Mouse (Mus musculus): ENCODE data around the gene Nell2.

Gene Nell2

GRCm38 (mm10) chr15:95138709-95139409 lies 389.5 kb downstream of the Nell2 start:
- TF ChIP-seq GATA4 (IDR thresholded peaks at IDR 0.05; ENCODE audit: insufficient replicate concordance, low read length) = no peak

DNA sequence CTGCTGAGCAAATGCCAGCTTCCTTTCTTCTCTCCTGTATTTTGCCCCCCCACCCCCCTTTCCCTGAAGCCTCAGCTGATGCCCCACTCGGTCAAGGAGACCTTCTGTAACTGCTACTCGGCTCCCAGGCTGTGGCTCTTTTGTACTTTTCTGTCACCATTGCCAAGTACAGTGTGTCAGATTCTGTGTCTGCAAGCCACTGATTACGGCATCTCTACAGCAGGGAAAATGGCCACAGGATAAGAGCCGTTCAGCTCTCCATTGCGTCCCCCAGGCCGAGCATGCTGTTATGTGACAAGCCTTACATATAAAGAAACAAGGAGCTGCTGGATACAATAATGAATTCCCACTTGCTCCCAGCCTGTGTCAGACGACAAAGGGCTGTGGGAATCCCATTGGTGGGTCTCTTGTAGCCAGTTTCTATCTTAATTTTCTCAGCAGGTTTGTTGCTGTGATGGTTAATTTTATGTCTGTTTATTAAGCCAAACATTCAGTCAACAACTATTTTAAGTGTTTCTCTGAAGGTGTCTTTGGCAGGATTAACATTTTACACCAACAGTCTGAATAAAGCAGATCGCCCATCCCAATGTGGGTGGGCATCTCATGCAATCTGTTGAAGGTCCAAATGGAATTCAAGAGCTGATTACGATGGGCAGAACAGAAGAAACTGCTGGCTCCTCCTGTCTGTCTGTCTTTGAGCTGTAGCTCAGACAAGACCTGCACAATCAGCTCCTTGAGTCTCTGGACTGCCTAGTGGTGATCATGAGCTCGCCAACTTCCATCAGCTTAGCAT lies 391.1 kb downstream of the Nell2 start:
- no peak for TF ChIP-seq GATA4 (IDR thresholded peaks at IDR 0.05; ENCODE audit: insufficient replicate concordance, low read length)

DNA sequence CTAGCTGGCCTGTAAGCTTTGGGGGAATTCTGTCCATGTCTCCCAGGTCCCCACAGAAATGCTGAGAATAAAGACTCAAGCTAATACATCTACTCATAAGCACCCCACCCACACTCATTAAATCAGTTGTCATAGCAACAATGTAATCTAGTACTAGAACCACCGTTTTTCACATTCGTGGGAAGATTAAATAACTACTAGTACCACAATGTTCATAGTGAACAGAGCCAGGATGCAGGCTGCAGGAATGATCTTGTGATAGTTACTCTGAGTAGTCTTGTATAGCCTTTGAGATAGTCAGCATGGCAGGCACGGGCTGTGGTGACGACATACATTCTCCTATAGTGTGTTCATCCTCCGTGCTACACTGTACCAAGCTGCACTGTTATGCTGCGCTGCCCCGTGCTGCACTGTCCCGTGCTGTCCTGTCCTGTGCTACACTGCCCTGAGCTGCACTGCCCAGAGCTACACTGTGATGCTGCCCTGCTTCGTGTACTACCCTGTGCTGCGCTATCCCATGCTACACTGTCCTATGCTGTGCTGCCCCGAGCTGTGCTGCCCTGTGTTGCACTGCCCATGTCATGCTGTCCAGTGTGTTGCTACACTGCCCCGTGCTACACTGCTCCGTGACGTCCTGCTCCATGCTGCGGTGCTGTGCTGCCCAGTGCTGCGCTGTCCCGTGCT lies 392.3 kb downstream of the Nell2 start:
- TF ChIP-seq GATA4 (IDR thresholded peaks at IDR 0.05; ENCODE audit: insufficient replicate concordance, low read length) = no peak

- no peak for TF ChIP-seq GATA4 (IDR thresholded peaks at IDR 0.05; ENCODE audit: insufficient replicate concordance, low read length)
Measured at GRCm38 (mm10) chr15:95131401-95131800, 397.0 kb downstream of the Nell2 start.

DNA sequence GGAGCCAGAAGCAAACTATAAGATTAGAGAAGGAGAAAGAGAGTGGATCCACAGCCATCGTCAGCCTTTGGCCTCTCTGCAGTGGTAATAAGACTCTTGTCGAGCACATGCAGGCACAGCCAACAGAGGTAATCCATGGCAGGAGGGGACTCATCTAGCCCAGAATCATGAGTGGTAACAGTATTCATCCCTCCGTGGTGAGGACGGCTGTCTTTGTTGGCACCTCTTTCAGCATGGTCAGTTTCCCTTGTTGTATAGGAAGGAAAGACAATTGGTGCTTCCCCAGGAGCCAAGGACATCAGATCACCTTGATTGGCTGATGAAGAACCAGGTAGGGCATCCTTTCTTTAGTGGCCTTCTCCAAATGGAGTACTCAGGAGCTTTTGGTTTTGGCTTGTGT lies 419.7 kb downstream of the Nell2 start:
- no peak for TF ChIP-seq GATA4 (IDR thresholded peaks at IDR 0.05; ENCODE audit: insufficient replicate concordance, low read length)

DNA sequence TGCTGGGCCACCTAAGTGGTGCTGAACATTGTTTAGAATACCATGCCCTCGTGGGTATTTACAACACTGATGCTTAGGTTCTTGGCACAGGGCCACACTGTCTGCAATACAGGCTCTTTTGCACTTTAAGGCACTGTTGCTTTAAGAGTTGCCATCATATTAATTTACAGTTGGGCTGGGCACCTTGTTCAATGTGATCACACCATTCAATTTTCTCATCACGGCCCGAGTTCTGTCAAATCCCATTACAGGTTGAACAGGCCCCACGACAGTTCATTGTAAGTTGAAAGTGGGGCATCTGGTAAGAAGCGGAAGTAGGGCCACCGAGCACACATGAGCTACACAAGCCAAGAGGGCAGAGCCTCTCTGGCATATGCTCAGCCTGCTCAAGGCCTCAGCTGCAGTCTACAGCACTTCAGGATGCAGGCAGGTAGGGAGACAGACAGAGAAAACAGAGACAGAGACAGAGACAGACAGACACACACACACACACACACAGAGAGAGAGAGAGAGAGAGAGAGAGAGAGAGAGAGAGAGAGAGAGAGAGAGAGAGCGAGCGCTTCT lies 421.0 kb downstream of the Nell2 start:
- TF ChIP-seq GATA4 (IDR thresholded peaks at IDR 0.05; ENCODE audit: insufficient replicate concordance, low read length) = no peak

- no peak for TF ChIP-seq GATA4 (IDR thresholded peaks at IDR 0.05; ENCODE audit: insufficient replicate concordance, low read length)
Measured at GRCm38 (mm10) chr15:95101522-95101921, 426.8 kb downstream of the Nell2 start.

DNA sequence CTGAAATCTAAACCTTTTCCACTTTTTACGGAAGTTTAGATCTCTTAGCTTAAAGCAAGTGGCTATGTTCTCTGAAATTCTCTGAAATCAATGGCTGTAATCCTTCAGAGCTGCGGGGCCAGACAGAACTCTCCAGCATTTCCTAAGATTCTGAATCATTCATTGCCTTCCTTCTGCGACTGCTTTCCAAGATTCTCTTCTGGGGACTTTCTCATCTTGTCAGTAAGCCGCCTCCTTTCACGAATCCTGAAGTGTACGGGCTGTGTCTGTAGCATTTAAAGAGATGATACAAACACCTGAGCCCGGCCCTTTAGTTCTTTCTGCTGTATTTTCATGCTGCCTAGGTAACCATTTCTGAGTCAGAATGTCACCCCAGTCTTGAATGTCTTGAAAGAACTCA lies 428.2 kb downstream of the Nell2 start:
- TF ChIP-seq GATA4 (IDR thresholded peaks at IDR 0.05; ENCODE audit: insufficient replicate concordance, low read length) = no peak

- no peak for TF ChIP-seq GATA4 (IDR thresholded peaks at IDR 0.05; ENCODE audit: insufficient replicate concordance, low read length)
Measured at GRCm38 (mm10) chr15:95085962-95086361, 442.4 kb downstream of the Nell2 start.

GRCm38 (mm10) chr15:95081654-95082053 lies 446.7 kb downstream of the Nell2 start:
- no peak for TF ChIP-seq GATA4 (IDR thresholded peaks at IDR 0.05; ENCODE audit: insufficient replicate concordance, low read length)

- TF ChIP-seq GATA4 (IDR thresholded peaks at IDR 0.05; ENCODE audit: insufficient replicate concordance, low read length) = no peak
Measured at GRCm38 (mm10) chr15:95075356-95075755, 453.0 kb downstream of the Nell2 start.

DNA sequence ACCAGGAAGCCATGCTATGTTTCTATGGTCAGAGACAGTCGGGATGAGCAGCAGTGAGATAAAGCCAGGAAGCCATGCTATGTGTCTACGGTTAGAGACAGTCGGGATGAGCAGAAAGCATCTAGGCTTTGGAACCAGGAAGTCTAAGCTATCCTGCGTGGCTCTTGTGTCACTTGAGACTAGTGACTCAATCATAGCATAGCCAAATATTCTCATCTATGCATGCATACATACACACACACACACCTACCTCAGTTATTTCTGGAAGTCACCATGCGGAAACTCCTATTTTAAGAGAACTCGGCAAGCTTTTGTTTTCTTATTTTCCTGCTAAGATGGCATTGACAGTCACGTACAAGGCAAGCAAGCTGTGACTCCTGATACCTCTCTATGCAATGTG lies 457.5 kb downstream of the Nell2 start:
- no peak for TF ChIP-seq GATA4 (IDR thresholded peaks at IDR 0.05; ENCODE audit: insufficient replicate concordance, low read length)

GRCm38 (mm10) chr15:95068799-95069198 lies 459.6 kb downstream of the Nell2 start:
- no peak for TF ChIP-seq GATA4 (IDR thresholded peaks at IDR 0.05; ENCODE audit: insufficient replicate concordance, low read length)

DNA sequence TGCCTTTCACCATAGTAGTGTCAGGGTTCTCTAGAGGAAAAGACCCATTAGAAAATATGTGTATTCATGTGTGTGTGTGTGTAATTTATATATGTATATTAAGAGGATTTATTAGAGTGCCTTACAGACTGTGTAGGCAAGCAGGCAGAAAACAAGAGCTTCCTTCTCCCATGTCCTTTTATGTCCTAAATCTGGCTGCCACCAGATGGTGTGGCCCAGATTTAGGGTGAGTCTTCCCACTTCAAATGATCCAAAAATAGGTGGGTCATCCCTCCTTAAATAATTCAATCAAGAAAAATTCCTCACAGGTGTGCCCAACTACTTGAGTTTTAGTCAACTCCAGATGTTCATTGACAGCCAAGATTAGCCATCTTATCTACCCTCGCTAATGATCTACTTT lies 460.3 kb downstream of the Nell2 start:
- no peak for TF ChIP-seq GATA4 (IDR thresholded peaks at IDR 0.05; ENCODE audit: insufficient replicate concordance, low read length)

- TF ChIP-seq GATA4 (IDR thresholded peaks at IDR 0.05; ENCODE audit: insufficient replicate concordance, low read length) = no peak
Measured at GRCm38 (mm10) chr15:95055081-95055650, 473.2 kb downstream of the Nell2 start.

Measured in liver, adult (tissue).